Mouse (Mus musculus) heart, embryonic 11.5 days (tissue): ENCODE results near the gene Col20a1. TPM values are rescaled to one million over a fixed set of nuclear protein-coding genes. Genes with fewer than 3 reads are reported as not detected.
A peak's percentile ranks its signal among the peaks of the same experiment; 100 is the strongest.

Source experiments
- ATAC-seq: fragments of 200-750 bp; cut with Nextera tagmentation; replicated peaks from 2 replicates; pipeline ENCODE4 v1.8.0; 2017; ENCODE audit warnings: moderate library complexity; ENCODE audit not compliant: insufficient number of reproducible peaks, low FRiP score, low TSS enrichment
- H3K27ac ChIP-seq: fragments of 300-500 bp; sonication (generic); 2 replicates; pipeline ENCODE4 v1.5.1; 2014; ENCODE audit warnings: mild to moderate bottlenecking, low read depth, low read length
- H3K27me3 ChIP-seq: fragments of 300-500 bp; sonication (generic); 2 replicates; pipeline ENCODE4 v1.6.1; 2014; ENCODE audit warnings: mild to moderate bottlenecking, low read length, mixed read lengths; ENCODE audit not compliant: control insufficient read depth, insufficient read depth
- H3K36me3 ChIP-seq: fragments of 300-500 bp; sonication (generic); 2 replicates; pipeline ENCODE4 v1.6.1; 2014; ENCODE audit warnings: mild to moderate bottlenecking, low read length, moderate library complexity, mixed read lengths; ENCODE audit not compliant: control insufficient read depth, insufficient read depth
- H3K4me1 ChIP-seq: fragments of 300-500 bp; sonication (generic); 2 replicates; pipeline ENCODE4 v1.6.1; 2014; ENCODE audit warnings: low read length; ENCODE audit not compliant: control insufficient read depth, insufficient read depth
- H3K4me2 ChIP-seq: fragments of 300-500 bp; sonication (generic); 2 replicates; pipeline ENCODE4 v1.6.1; 2014; ENCODE audit warnings: mild to moderate bottlenecking, moderate library complexity
- H3K4me3 ChIP-seq: fragments of 300-500 bp; sonication (generic); 2 replicates; pipeline ENCODE4 v1.5.1; 2014; ENCODE audit warnings: low read depth, low read length
- H3K9ac ChIP-seq: fragments of 300-500 bp; sonication (generic); 2 replicates; pipeline ENCODE4 v1.6.1; 2014; ENCODE audit warnings: mild to moderate bottlenecking, low read depth, low read length, moderate library complexity
- H3K9me3 ChIP-seq: fragments of 300-500 bp; sonication (generic); replicated peaks from 2 replicates; pipeline ENCODE4 v1.6.1; 2016; ENCODE audit warnings: low read length; ENCODE audit not compliant: control insufficient read depth
- WGBS: fragments of 180-500 bp; shearing (Covaris S2); extraction: QIAGEN DNeasy Blood & Tissue Kit; methylation state at CpG from one replicate; pipeline ENCODE4 v1.1.7; 2014; ENCODE audit not compliant: insufficient replicate concordance; 5-methylcytosine and 5-hydroxymethylcytosine counted together
- polyA plus RNA-seq: library from polyadenylated mRNA; unstranded; fragments of >200 nt; fragmentation: Nextera tagmentation; extraction: Ambion mirVana; gene quantifications from 2 replicates; pipeline ENCODE4 v1.2.1, GENCODE M21; 2014

The Col20a1 gene
- polyA plus RNA-seq, 1 experiment from 2014 or later, result 0.17 TPM

DNA sequence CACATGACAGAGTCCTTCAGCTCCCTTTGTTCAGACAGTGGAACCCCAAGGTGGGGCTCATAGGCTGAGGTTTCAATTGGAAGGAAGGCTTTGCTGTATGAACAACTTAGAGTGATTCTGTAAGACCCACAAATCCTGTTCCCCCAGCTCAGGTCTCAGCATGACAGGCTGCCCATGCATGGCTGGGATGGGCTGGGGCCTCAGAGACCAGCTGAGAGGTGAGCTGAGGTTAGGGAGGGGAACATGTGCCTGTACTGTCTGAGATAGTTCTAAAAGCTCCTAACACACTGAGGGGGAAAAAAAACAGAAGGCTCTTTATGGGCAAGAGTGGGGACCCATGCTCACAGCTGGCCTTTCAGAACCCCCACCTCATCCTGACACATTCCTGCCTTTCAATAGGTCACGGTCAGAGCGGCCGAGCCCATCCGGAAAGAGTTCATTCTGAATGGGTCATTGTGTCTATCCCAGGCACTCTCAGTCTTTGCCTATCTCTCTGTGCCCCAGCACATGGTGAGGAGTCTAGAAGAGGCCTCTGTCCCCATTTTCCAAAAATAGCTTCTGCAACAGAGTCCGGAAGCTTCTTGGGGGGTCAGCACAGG is 1.2 kb downstream of the Col20a1 start:
- no peak for ATAC-seq

DNA sequence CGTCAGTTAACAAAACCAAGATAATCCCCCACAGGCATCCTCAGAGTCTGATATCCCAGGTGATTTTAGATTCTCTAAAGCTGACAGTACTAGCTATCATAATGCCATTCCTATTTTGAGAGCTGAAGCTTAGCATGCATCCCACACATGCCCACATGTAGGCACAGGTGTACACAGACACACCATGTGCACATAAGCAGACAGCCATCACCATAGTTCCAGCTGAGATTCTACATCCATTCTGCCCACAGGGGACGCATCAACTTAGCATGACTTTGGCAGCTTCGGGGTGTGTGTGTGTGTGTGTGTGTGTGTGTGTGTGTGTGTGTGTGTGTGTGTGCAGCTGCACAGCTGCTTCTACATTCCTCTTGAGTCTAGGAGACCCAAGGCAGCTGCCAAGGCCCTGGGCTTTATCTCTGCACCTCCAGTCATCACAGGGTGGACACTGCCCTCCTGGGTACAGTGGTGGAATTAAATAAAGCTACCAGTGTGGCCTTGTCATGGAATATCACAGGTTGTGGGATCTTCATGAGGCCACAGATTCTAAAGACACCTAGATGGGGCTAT is 2.1 kb downstream of the Col20a1 start:
- no peaks in the 10 kb centered on the region for H3K36me3 ChIP-seq
- H3K9me3 ChIP-seq, result no peaks in the 10 kb centered on the region
- H3K27me3 ChIP-seq, result no peaks in the 10 kb centered on the region
- ATAC-seq, result no peak
- no peak overlapping the region for H3K4me3 ChIP-seq
- peaks cover 11% of the 10 kb centered on the region; the same call in 1 of the 2 replicates for H3K4me1 ChIP-seq
- no peak overlapping the region for H3K4me2 ChIP-seq
- H3K27ac ChIP-seq, result no peak overlapping the region
- 72% methylated on average over 3 of the region's 3 CpGs for WGBS
- H3K9ac ChIP-seq, result no peak overlapping the region

More for the DNA sequence above, 1.2 kb downstream of the Col20a1 start:
- Histone ChIP-seq H3K4me2 (peak overlapping the region; percentile 14; the same call in 1 of the 2 replicates), H3K36me3 (no peaks in the 10 kb centered on the region), H3K4me3 (no peak overlapping the region), H3K9ac (no peak overlapping the region), H3K4me1 (peaks cover 11% of the 10 kb centered on the region; the same call in 1 of the 2 replicates), H3K27ac (no peak overlapping the region), H3K9me3 (no peaks in the 10 kb centered on the region), H3K27me3 (no peaks in the 10 kb centered on the region)
- WGBS, result 46% methylated on average over 5 of the region's 5 CpGs

DNA sequence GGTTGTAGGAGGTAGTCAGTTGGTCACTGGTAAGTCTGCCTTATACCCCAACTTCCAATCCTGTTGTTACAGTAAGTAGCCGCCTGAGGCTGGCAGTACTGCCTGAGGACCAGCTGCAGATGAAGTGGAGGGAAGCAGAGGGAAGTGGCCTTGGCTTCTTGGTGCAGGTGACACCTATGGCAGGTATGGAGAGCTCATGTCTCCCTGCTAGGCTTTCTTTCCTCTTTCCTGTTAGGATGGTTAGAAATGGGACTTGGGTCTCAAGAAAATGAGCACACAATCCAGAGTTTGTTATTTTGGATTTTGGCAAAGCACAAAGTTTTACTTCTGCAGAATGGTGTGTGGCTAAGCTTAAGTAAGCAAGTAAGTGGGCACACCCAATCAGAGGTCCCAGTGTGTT is 2.6 kb downstream of the Col20a1 start:
- H3K9me3 ChIP-seq, result no peaks in the 10 kb centered on the region
- no peaks in the 10 kb centered on the region for H3K36me3 ChIP-seq
- no peak overlapping the region for H3K4me3 ChIP-seq
- H3K9ac ChIP-seq, result no peak overlapping the region
- no peak overlapping the region for H3K4me2 ChIP-seq
- no peak for ATAC-seq
- H3K4me1 ChIP-seq, result peaks cover 11% of the 10 kb centered on the region; the same call in 1 of the 2 replicates
- H3K27ac ChIP-seq, result no peak overlapping the region
- 78% methylated on average over 1 of the region's 1 CpGs for WGBS
- H3K27me3 ChIP-seq, result 0 out of 2 replicates have a peak, but pooled peaks cover under 1% of the 10 kb centered on the region

DNA sequence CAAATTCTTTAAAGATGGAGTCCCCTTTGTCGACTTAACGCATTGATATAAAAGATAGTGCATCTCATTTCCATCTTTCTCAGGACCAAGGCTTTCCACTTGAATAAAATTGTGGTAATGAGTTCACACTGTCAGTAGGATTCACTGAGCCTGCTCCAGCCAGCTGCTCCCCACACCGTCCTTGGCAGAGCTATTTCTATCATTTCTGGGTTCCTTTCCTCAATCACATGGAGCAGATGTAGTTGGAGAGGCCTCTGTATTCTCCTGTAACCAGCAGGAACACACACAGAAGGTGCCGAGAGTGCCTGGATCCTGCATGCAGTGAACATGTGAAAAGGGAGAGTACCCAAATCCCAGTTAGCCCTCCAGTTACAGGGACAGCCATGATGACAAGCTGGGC is 4.0 kb downstream of the Col20a1 start:
- no peak for ATAC-seq
- 68% methylated on average over 4 of the region's 4 CpGs for WGBS
- no peak overlapping the region for H3K27ac ChIP-seq

DNA sequence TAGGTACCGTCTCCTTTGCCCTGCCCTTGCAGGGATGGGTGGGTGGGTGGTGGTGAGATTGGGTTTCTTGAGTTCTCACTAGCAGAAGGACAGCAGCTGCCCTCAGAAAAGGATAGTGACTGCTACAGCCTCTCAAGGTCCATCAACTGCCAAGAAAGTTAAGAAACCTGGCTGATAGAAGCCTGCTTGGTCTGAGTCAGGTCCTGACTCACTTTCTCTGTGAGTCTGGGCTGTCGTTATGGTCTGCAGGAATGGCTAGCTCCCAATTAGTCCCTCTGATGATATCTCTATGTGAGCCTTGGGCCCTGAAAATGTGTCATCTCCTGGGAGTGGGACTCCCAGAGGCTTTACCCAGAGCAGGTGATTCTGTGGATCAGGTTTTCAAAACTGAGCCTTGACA is 8.0 kb downstream of the Col20a1 start:
- Histone ChIP-seq H3K9ac (no peak overlapping the region), H3K4me1 (no peaks in the 10 kb centered on the region), H3K27ac (no peak overlapping the region), H3K4me2 (no peak overlapping the region), H3K4me3 (no peak overlapping the region), H3K9me3 (no peaks in the 10 kb centered on the region), H3K27me3 (peaks cover 23% of the 10 kb centered on the region), H3K36me3 (no peaks in the 10 kb centered on the region)
- ATAC-seq, result no peak
- WGBS, result 62% methylated on average over 2 of the region's 2 CpGs

More for the DNA sequence above, 4.0 kb downstream of the Col20a1 start:
- H3K9ac ChIP-seq, result no peak overlapping the region
- no peak overlapping the region for H3K4me3 ChIP-seq
- H3K36me3 ChIP-seq, result no peaks in the 10 kb centered on the region
- peaks cover 11% of the 10 kb centered on the region for H3K27me3 ChIP-seq
- no peaks in the 10 kb centered on the region for H3K9me3 ChIP-seq
- H3K4me2 ChIP-seq, result no peak overlapping the region
- peaks cover 11% of the 10 kb centered on the region; the same call in 1 of the 2 replicates for H3K4me1 ChIP-seq

DNA sequence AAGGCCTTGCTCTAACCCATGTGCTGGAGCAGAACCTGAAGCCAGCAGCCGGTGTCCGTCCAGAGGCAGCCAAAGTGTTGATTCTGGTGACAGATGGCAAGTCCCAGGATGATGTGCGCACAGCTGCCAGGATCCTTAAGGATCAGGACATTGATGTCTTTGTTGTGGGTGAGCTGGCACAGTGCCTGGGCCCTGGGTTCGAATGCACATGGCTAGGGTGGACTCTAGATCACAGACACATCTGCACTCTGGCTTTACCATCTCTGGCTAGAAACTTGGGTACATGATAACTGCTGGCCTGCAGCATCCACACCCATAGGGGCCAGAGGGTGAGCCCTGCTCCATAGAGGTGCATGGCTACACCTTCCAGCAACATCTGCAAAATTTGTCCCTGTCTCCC is 9.1 kb downstream of the Col20a1 start:
- no peak overlapping the region for H3K27ac ChIP-seq
- no peak overlapping the region for H3K9ac ChIP-seq
- ATAC-seq, result no peak
- H3K27me3 ChIP-seq, result peaks cover 23% of the 10 kb centered on the region
- H3K36me3 ChIP-seq, result no peaks in the 10 kb centered on the region
- no peaks in the 10 kb centered on the region for H3K4me1 ChIP-seq
- no peak overlapping the region for H3K4me3 ChIP-seq
- H3K9me3 ChIP-seq, result no peaks in the 10 kb centered on the region
- WGBS, result 74% methylated on average over 4 of the region's 4 CpGs
- H3K4me2 ChIP-seq, result no peak overlapping the region

DNA sequence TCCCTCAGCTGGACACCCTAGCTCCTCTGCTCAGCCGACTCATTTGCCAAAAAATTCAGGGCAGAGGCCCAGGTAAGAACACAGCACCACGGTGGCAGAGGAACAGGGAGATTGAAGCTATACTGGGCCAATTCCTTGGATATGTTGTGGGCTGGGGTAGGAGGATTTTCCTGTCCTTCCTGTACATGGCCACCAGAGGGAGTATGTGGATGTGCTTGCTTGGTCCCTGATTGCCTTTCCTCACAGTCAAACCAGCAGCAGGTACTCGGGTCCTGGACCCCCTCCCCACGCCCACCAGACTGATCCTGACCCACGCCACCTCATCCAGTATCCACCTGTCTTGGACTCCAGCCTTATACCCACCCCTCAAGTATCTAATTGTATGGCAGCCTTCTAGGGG is 10.1 kb downstream of the Col20a1 start:
- Histone ChIP-seq H3K27ac (no peak overlapping the region), H3K27me3 (peaks cover 23% of the 10 kb centered on the region), H3K4me3 (no peak overlapping the region), H3K9me3 (no peaks in the 10 kb centered on the region), H3K4me1 (no peaks in the 10 kb centered on the region), H3K36me3 (no peaks in the 10 kb centered on the region), H3K4me2 (no peak overlapping the region), H3K9ac (no peak overlapping the region)
- ATAC-seq, result peak; percentile 40
- WGBS, result 24% methylated on average over 5 of the region's 5 CpGs

DNA sequence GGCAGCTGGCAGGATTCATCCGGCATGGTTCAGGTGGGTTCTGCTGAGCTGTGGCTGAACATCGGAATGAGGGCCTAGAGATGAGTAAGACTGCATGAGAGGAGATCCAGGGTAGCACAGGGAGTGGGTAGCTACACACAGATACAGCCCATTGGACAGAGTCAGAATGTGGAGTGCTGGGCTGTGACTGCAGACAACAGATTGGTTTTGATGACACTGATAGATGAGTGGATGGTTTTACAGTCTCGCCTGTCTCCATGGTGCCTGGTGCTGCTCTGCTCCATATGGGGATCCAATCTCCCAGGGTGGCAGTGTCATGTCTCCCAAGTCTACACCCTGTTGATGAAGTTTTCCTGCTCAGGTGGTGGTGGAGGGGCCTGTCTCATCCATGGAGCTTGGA is 10.6 kb downstream of the Col20a1 start:
- no peaks in the 10 kb centered on the region for H3K36me3 ChIP-seq
- no peak overlapping the region for H3K9ac ChIP-seq
- H3K4me1 ChIP-seq, result no peaks in the 10 kb centered on the region
- H3K9me3 ChIP-seq, result no peaks in the 10 kb centered on the region
- WGBS, result 53% methylated on average over 3 of the region's 3 CpGs
- no peak overlapping the region for H3K27ac ChIP-seq
- ATAC-seq, result no peak
- H3K4me2 ChIP-seq, result no peak overlapping the region
- peaks cover 25% of the 10 kb centered on the region for H3K27me3 ChIP-seq
- H3K4me3 ChIP-seq, result no peak overlapping the region

DNA sequence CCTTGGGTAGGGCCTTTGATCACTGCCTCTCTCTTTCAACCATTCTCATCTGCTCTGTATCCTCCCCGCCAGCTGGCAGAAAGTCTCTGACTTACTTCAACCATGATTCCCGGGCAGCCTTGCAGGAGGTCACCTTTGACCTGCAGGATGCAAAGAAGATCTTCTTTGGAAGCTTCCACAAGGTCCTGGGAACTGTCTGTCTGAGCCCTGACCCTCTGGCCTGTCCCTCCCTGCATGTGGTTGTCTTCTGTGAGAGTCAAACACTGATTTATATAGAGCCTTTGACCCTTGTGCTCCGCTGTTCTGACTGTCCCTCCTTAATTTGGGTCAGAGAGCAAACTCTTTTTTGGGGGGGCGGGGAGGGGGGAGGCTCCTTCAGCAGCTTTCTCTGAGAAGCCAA is 20.7 kb downstream of the Col20a1 start:
- Histone ChIP-seq H3K27ac (no peak overlapping the region), H3K9ac (no peak overlapping the region), H3K9me3 (no peaks in the 10 kb centered on the region), H3K4me2 (no peak overlapping the region), H3K36me3 (no peaks in the 10 kb centered on the region), H3K4me3 (no peak overlapping the region), H3K4me1 (no peaks in the 10 kb centered on the region), H3K27me3 (peaks cover 20% of the 10 kb centered on the region)
- WGBS, result 65% methylated on average over 4 of the region's 4 CpGs
- no peak for ATAC-seq
